Comparison of ENCODE assay signal across 14 mouse cellular contexts in genomic region chr12:17738473-17738872, GRCm38 (mm10). TPM values are rescaled to one million over a fixed set of nuclear protein-coding genes. Genes with fewer than 3 reads are reported as not detected.
DNase-seq lines count a peak whose midpoint lies in the region; ATAC-seq and TF ChIP-seq lines count a peak whose summit lies in the region.
"Had no signal": no experiment of that assay in that cellular context is flagged by ENCODE, and none has a peak within 500 bp of the region (broad histone marks: within the 10 kb centered on the region; RNA-seq: fewer than 3 reads in every experiment).

No protein-coding gene starts in this region.

- TF ChIP-seq EP300 in stomach, postnatal 0 days (optimal IDR thresholded peaks at IDR 0.05): no peak

- H3K9me3 ChIP-seq in liver, embryonic 16.5 days (replicated peaks; ENCODE audit: control insufficient read depth, low read length): no peaks in the 10 kb centered on the region
- no peaks in the 10 kb centered on the region for H3K9me3 ChIP-seq in stomach, postnatal 0 days (ENCODE audit: control insufficient read depth, low read length)
- H3K9me3 ChIP-seq: heart, embryonic 13.5 days; limb, embryonic 12.5 days; neural tube, embryonic 13.5 days had no signal

- H3K36me3 ChIP-seq in liver, embryonic 16.5 days (ENCODE audit: control insufficient read depth, insufficient read depth): no peaks in the 10 kb centered on the region
- H3K36me3 ChIP-seq in stomach, postnatal 0 days (ENCODE audit: control insufficient read depth, insufficient read depth, low read length): no peaks in the 10 kb centered on the region
- H3K36me3 ChIP-seq: heart, embryonic 13.5 days; limb, embryonic 12.5 days; neural tube, embryonic 13.5 days had no signal

- peak; percentile 76 for DNase-seq in embryo, embryonic 10 days (ENCODE audit: low spot score)
- DNase-seq in embryo, embryonic 11 days: no peak
- peak; percentile 50 for DNase-seq in retina, adult 2 months (ENCODE audit: low read depth, low spot score)
- no peak for DNase-seq in retina, postnatal 1 day
- DNase-seq in stomach, postnatal 0 days (ENCODE audit: low spot score): peak; percentile 85
- DNase-seq in right cerebral cortex, adult 18-20 months: no peak
- DNase-seq in frontal cortex, postnatal 25 days (ENCODE audit: low spot score in 2 of 2): no peak
- DNase-seq: cerebellum, postnatal 25 days had no signal

- no peak overlapping the region for H3K4me2 ChIP-seq in liver, embryonic 16.5 days (ENCODE audit: low read depth, low read length)
- H3K4me2 ChIP-seq in stomach, postnatal 0 days (replicated peaks; ENCODE audit: low read depth): no peak overlapping the region
- H3K4me2 ChIP-seq: heart, embryonic 13.5 days; limb, embryonic 12.5 days; neural tube, embryonic 13.5 days had no signal

- no peaks in the 10 kb centered on the region for H3K27me3 ChIP-seq in liver, embryonic 16.5 days (ENCODE audit: control insufficient read depth, insufficient read depth, low read depth, low read length)
- no peaks in the 10 kb centered on the region for H3K27me3 ChIP-seq in stomach, postnatal 0 days (ENCODE audit: control insufficient read depth, insufficient read depth, low read length)
- H3K27me3 ChIP-seq: limb, embryonic 12.5 days; neural tube, embryonic 13.5 days had no signal

- peak; percentile 83 for ATAC-seq in liver, embryonic 16.5 days (ENCODE audit: low read depth)
- peak; percentile 82 for ATAC-seq in stomach, postnatal 0 days (ENCODE audit: low FRiP score, low TSS enrichment)
- ATAC-seq: forebrain, embryonic 14.5 days had no signal

- TF ChIP-seq CTCF in stomach, postnatal 0 days (IDR thresholded peaks at IDR 0.05; ENCODE audit: low read depth): no peak

- WGBS in liver, embryonic 16.5 days (ENCODE audit: insufficient replicate concordance): 51% methylated on average over 6 of the region's 6 CpGs
- WGBS in stomach, postnatal 0 days: 35% methylated on average over 6 of the region's 6 CpGs

- no peak overlapping the region for H3K4me3 ChIP-seq in liver, embryonic 16.5 days (ENCODE audit: low read depth, low read length)
- H3K4me3 ChIP-seq in stomach, postnatal 0 days (ENCODE audit: low read depth, low read length): no peak overlapping the region
- H3K4me3 ChIP-seq: heart, embryonic 13.5 days; limb, embryonic 12.5 days; neural tube, embryonic 13.5 days had no signal

- H3K9ac ChIP-seq in liver, embryonic 16.5 days (ENCODE audit: low read depth, low read length): no peak overlapping the region
- no peak overlapping the region for H3K9ac ChIP-seq in stomach, postnatal 0 days (ENCODE audit: low read length)
- H3K9ac ChIP-seq: heart, embryonic 13.5 days; limb, embryonic 12.5 days; neural tube, embryonic 13.5 days had no signal

- H3K4me1 ChIP-seq in liver, embryonic 16.5 days (ENCODE audit: control insufficient read depth, low read depth, low read length): peaks cover 34% of the 10 kb centered on the region
- H3K4me1 ChIP-seq in stomach, postnatal 0 days (replicated peaks; ENCODE audit: control insufficient read depth, insufficient read depth): peaks cover 15% of the 10 kb centered on the region

- peak overlapping the region; percentile 51; the same call in 1 of the 2 replicates for H3K27ac ChIP-seq in liver, embryonic 16.5 days (ENCODE audit: low read length)
- H3K27ac ChIP-seq in stomach, postnatal 0 days (replicated peaks): no peak overlapping the region
- H3K27ac ChIP-seq: heart, embryonic 13.5 days; kidney, postnatal 0 days; limb, embryonic 12.5 days; neural tube, embryonic 13.5 days had no signal

RNA-seq across cellular contexts. Expression of gene Hpcal1, which starts 47.8 kb away (rescaled TPM):
- 22.2 and 23.6 TPM in 2 replicates for polyA plus RNA-seq in liver, embryonic 16.5 days (2015; fragmentation: Nextera tagmentation; extraction: Ambion mirVana)
- 61.2 and 62.6 TPM in 2 replicates for polyA plus RNA-seq in stomach, postnatal 0 days (2015; fragmentation: Nextera tagmentation; extraction: Ambion mirVana)

Comparison
In these comparisons a context has a peak if more than half of its experiments do, and no peak if none do; other contexts are left out.
1. DNase-seq: peak in embryo, embryonic 10 days (single experiment), retina, adult 2 months (single experiment) and stomach, postnatal 0 days (single experiment); none in embryo, embryonic 11 days (single experiment), retina, postnatal 1 day (single experiment), right cerebral cortex, adult 18-20 months (single experiment) and frontal cortex, postnatal 25 days (0 of 2).